Mouse (Mus musculus) CD8-positive naive resting alpha-beta T cell, adult 2 months (primary cell): ENCODE measurements around the gene Il6ra.

ENCODE experiments used
- DNase-seq, 2 experiments: peaks; one replicate each; pipeline ENCODE4 v3.0.0; 2022; ENCODE audit warnings: low read depth in 2 of 2, low spot score in 2 of 2

Gene Il6ra

DNA sequence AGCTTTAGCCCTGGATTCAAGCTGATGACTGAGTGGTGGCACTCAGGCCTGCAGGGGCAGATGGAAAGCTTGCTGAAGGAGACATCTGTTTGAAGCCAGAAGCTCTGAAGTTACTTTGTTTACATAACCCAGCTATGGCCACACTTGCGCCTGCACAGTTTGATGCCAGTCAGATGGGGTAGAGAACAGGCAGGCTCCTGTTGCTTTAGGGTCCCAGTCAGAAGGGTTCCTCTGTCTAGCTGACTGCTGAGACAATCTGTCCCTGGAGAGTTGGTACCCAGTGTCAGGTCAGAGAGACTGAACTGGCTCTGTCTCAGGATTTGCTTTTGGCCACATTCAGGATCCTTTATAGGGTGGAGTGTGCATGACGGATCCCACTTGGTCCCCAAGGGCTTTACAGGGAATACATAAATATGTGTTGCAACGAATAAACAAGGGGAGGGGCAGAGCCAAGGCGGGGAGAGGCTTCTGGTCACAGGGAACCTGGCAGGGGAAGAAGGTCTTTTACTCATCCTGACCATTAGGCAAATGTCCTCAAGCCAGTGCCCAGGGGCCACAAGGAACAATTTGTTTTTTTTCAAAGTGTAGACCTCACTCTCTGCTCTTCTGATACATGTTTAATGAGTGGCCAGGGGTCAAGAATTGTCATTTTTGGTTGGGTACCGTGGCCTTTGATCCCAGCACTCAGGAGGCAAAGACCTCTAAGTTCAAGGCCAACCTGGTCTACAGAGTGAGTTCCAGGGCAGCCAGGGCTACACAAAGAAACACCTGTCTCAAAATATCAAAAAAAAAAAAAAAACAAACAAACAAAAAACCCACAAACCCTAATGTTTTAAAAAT, 3.1 kb downstream of the Il6ra start:
- no peak for DNase-seq

DNA sequence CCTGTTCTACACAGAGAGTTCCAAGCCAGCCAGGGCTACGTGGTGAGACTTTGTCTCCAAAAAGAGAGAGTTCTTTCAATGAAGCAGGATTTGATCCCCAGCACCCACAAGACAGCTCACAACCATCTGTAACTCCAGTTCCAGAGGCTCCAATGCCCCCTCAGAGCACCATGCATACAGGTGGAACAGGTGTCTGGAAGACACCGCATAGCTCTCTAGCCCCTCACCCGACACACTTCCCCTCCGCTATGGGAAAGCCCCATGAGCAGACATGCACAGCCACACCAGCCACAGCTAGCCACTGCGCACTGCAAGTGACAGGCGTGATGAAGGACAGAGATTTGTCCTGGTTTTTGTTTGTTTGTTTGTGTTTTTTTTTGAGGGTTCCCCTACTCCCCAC, 4.2 kb downstream of the Il6ra start:
- DNase-seq, result no peak

DNA sequence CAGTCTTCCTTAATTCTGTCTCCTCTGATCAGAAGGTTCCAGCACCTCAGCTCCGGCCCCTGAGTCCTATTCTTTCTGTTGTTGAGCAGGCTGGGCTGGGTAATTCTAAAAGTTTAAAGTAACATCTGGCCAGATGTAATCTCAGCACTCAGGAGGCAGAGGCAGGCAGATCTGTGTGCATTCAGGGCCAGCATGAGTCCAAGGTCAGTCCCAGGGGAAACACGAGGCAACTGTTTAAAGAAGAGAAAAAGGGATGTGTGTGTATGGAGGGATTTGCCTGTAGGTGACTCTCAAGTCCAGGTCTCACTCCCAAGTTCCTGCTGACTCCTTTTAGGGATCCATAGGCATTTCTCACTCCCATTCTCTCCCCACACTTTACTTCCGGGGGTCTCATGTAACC, 5.2 kb downstream of the Il6ra start:
- DNase-seq, result no peak

DNA sequence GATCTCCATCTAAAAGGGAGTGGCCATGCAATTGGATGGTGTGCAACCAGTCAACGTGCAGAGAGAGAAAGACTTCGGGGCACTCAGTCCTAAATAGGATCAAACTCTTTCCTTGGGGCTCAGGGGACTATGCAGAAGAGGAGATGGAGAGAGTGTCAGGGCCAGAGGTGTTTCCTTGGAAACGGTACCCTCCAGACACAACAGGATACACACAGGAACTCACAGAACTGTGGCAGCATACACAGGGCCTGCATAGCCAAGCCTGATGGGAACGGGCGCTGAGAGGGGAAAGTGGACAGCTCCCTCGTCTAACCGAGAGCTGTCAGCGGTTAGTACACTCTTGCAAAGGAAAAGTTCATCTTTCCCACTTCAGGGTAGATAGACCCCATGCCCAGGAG, 13.5 kb downstream of the Il6ra start:
- DNase-seq, result no peak

DNA sequence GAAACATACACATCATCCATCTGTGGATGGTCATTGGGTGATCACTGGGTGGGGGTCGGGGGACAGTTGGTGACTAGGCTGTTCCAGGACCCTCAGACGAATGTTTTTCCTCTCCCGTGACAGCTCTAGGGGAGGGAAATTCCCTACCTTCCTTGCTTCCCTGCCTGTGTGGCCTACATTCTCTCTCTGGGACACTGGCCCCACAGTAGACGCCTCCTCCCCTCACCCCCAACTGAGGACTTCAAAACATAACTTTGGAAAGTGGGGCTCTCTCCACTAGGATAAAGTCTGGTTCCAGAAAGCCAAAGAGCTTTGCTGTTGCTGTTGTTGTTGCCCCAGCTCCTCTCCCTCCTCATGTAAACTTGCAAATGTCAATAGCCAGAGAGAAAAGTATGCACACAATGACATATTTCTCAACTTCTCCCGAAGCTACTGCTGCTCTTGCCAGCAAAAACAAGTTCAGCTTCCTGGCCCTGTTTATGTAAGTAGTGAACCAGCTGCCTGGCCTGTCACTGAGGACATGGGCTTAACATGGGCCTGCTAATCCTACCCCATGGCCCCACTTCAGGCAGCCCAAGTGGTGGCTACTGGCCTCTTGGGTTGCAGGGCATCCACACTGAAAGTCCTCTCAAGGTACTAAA, 14.0 kb downstream of the Il6ra start:
- no peak for DNase-seq

DNA sequence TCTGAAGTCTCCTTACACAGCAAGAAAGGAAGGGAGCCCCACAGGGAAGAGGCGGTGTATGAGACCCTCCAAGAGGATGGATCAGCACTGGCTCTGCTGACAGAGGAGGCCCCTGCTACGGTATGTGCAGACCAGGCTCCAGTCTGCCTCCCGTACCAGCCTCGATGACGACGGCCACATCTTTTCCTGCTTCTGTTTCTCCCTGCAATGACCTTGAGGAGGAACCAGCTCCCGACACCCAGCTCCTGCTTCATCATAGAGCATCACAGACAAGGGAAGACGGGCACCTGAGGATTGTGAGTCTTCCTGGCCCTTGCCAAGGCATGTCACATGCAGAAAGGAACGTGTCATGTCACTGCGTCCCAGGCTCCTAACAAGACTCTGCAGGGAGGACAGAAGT, 15.0 kb downstream of the Il6ra start:
- no peak for DNase-seq

- no peak for DNase-seq
Measured at GRCm38 (mm10) chr3:89897204-89897796, 15.7 kb downstream of the Il6ra start.

DNA sequence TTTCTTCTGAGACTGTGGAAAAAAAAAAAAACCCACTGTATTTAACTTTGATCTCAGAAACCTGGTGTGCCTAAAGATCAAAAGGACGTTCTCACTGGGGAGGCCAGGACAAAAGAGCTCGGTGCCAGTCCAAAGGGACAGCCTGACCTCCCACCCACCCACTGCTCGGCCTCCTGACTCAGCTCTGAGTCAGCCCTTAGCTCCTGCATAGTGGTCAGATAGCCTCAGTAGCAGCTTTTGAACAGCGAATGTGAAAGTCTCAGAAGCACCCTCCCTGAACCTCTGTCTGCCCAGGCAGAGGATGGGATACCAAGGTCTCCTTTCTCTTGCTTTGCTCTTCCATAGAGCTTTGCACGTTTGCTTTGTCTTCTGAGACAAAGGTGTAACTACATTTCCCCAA, 16.4 kb downstream of the Il6ra start:
- no peak for DNase-seq

DNA sequence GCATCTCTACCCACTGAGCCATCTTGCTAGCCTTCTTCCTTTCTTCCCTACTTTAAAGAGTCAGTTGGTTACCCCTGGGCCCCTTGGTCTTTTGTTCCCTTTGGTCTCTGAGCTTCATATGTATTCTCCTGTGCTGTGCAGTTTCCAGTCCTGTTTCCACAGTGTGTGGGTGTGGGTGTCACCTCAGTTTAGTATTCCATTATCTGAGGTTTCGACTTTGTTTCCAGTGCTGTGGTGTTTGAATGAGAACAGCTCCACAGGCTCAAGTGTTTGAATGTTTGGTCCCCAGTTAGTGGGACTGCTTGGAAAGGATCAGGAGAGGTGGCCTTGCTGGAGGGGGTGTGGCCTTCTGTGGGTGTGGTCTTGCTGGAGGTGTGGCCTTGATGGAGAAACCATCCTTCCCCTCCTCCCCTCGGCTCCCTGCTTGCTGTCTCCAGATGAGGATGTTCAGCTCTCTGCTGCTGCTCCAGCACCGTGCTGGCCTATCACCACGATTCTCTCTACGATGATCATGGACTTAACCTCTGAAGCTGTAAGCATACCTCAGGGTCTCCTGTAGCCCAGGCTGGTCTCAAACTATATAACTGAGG, 20.4 kb downstream of the Il6ra start:
- DNase-seq, result no peak

DNA sequence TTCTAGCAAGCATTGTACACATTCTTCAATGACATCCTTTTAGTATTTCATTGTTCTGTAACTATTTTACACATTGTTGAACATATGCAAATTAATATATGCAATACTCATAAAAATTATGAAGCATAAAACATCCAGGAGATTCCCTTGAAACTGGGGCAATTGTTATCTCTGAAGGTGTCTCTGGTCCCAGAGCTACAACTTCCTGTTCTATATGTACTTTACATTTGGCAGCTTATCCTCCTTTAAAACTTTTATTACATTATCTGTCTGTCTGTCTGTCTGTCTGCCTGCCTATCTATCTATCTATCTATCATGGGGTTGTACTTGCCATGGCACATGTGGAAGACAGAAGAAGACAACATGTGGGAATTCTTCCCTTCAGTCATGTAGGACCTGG, 21.3 kb downstream of the Il6ra start:
- DNase-seq, result no peak

- DNase-seq, result no peak
Measured at GRCm38 (mm10) chr3:89889841-89890430, 23.1 kb downstream of the Il6ra start.

GRCm38 (mm10) chr3:89887582-89888230, 25.3 kb downstream of the Il6ra start:
- no peak for DNase-seq

GRCm38 (mm10) chr3:89885766-89886165, 27.2 kb downstream of the Il6ra start:
- no peak for DNase-seq

GRCm38 (mm10) chr3:89883582-89884041, 29.4 kb downstream of the Il6ra start:
- DNase-seq, result no peak

GRCm38 (mm10) chr3:89882556-89883181, 30.3 kb downstream of the Il6ra start:
- no peak for DNase-seq

DNA sequence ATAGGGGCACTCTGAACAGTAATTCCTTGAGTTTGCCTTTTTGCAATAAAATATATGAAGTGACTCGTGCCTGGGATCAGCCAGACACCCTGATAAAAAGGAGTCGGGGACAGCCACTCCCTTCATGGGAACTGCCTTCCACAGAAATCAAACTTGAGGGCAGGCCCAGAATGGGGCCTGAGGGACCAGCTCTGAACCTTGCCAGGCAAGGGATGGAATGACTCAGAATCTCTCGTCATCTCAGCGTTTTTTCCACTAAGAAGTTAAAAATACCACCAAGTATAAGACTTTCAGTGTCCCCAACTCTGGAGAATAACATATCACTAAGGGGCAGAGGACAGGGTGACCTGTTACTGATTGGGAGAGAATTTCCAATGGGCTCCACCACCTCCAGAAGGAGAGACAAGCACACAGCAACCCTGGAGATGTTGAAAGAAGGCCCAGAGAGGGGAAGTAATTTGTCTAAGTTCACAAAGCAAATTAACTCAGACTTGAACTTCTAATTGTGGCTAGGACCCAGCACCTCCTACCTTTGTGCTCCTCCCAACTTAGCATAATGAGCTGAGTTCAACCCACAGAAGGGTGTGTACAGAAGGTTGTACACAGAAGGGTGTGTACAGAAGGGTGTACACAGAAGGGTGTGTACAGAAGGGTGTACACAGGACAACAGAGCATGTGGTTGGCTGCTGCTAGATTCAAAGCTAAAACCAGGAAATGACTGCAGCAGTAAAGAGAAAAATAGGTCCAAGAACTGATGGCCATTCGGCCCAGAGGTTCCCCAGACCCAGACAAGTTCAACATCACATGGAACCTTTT, 32.8 kb downstream of the Il6ra start:
- DNase-seq, result no peak

DNA sequence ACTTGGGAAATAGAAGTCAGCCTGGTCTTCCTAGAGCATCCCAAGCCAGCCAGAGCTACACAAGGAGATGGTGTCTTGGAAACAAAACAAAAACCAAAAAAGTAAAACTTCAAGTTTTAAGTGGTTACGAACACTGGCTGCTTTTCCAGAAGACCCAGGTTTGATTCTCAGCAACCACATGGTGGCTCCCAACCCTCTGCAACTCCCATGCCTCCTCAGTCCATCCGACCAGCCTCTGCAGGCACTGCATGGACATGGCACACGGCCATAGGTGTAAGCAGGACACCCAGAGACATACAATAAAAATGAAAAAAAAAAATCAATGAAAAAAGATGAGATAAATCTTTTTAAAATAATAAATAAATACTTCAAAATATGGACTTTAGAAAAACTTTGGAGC, 33.7 kb downstream of the Il6ra start:
- no peak for DNase-seq

- DNase-seq, result no peak
Measured at GRCm38 (mm10) chr3:89878456-89878855, 34.5 kb downstream of the Il6ra start.

GRCm38 (mm10) chr3:89877129-89877528, 35.9 kb downstream of the Il6ra start:
- DNase-seq, result no peak

GRCm38 (mm10) chr3:89876469-89876868, 36.5 kb downstream of the Il6ra start:
- DNase-seq, result no peak
